Mouse (Mus musculus): ENCODE results near the gene Tmem176a.
"Not testable (repeated sequence)": the region's sequence is repeated elsewhere in the genome, so short reads cannot be mapped to it uniquely, and the experiment has no call there.

Tmem176a gene

GRCm38 (mm10) chr6:48842111-48842842 is 1.6 kb downstream of the Tmem176a start:
- DNase-seq, result peak; percentile 17

- no peak for DNase-seq
Observed at GRCm38 (mm10) chr6:48845086-48845485, 4.4 kb downstream of the Tmem176a start.

DNA sequence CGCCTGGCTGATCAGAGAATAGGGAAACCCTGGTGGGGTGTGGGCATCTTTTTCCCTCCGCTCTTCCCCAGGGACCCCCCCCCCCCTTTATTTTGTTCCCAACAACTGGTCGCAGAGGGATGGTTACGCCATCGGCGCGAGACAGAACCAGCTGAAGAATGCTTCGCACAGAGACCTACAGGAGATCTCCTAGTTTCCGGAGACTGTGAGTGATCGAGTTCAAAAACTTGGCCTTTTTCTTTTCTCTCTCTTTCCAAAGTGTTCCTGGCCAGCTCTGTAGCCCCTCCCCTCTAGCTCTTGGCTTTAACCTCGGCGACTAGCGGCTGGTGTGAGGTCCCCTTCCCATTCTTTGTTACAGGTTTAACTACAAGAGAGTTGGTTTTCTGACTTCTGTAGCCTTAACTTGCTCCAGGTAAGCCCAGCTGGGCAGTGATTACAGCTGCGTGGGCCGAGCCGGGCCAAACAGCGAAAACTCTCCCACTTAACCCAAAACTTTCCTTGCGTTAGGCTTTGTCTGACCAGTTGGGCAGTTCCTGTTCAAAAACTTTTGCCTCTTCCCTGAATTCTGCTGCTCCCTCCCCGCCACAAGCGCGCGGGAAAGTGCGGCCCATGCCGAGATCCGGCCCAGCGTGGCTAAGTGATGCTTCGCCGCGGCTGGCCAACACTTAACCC is 11.2 kb downstream of the Tmem176a start:
- no peak for DNase-seq

DNA sequence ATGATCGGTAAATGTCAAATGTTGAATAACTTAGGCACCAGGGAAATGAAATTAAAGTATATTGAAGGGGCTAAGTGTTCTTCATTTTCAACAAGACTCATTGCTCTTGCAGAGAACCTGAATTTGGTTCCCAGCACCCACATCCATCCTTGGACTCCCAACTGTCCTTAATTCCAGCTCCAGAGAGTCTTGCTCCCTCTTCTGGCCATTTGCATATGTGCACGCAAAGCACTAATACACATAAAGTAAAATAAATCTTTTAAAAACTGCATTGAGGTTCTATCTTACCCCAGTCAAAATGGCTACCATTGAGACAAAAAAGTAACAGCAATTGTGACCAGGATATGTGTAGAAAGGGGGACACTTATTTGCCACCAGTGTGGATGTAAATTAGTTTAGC is 13.4 kb downstream of the Tmem176a start:
- no peak for DNase-seq

DNA sequence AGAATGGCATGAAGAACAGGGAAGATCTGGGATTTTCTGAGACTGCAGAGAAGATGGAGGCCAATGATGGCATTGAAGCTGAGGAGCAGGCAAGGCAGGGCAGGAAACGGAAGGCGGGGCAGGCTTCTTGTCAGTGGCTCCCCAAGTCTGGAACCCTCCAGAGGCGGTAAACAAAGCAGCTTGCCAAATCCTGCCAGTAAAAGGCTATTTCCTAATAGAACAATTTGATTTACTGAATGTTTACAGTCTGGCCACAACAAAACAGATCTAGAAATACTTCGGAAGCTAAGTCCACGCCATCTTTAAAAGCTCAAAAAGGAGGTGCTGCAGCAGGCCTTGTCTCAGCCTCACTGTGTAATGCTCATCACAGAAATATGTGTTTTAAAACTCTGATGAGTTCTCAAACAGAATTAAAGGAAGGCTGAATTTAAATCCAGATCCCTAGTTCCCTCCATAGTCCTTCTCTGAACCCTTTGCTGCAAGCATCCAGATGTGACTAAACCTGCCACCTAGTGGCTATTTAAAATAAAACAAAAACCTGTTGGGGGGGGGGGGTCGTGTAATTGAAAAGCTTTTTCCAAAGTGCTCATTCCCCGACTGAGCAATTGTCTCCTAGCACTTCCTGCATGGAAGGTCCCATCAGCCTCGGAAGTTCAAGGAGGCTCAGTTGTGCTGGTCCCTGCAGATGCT is 17.0 kb downstream of the Tmem176a start:
- no peak for DNase-seq

GRCm38 (mm10) chr6:48860130-48860815 is 19.6 kb downstream of the Tmem176a start:
- DNase-seq, result peak; percentile 70

DNA sequence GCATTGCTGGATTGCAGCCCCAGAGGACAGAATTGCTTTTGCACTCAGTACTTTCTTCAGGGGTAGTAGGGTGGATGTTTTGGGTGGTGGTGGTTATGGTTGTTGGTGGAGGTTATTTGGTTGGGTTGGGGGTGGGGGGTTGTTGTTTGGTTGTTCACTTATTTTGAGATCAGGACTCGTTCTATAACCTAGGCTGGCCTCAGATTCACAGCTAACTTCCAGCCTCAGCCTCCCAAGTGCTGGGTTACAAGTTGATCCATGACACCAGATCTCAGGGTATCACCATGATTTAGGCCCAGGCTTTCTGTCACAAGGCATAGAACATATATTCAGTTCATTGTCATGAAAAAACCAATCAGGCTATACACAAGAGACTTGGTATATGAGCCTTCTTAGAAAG is 20.1 kb downstream of the Tmem176a start:
- DNase-seq, result no peak

- no peak for DNase-seq
Observed at GRCm38 (mm10) chr6:48861616-48862280, 21.0 kb downstream of the Tmem176a start.

GRCm38 (mm10) chr6:48862816-48863215 is 22.1 kb downstream of the Tmem176a start:
- DNase-seq, result no peak

DNA sequence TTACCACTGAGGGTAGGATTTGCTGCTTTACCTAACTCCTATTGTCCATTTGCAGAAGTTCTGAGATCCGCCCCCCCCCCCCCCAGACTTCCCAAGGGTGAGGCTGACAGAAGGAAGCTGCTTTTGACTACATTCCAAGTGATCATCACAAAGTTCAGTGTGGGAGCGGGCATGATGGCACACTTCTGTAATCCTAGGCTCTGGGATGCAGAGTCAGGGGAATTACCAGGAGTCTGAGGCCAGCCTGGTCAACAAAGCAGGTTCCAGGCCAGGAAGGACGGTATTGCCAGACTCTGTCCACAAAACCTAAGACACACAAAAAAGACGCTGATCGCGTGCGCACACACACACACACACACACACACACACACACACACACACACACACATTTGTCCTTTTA is 22.8 kb downstream of the Tmem176a start:
- DNase-seq, result no peak

DNA sequence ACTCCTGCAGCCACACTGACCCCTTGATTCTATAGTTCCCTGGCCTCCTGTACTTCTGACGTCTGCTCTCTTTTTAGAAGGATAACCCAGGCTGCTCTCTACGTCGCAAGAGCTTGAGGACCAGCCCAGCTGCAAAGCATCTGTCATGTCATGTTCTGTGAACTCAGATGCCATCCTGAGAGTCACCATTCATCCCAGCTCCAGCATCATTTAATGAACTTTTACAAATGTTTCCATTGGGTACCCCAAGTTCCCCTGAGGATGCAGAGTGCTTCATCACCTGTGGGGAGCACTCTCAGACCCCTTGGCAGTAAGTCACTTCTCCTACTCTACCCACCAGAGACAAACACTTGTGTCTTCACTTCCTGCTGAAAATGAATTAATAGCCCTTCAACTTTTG is 23.5 kb downstream of the Tmem176a start:
- no peak for DNase-seq

DNA sequence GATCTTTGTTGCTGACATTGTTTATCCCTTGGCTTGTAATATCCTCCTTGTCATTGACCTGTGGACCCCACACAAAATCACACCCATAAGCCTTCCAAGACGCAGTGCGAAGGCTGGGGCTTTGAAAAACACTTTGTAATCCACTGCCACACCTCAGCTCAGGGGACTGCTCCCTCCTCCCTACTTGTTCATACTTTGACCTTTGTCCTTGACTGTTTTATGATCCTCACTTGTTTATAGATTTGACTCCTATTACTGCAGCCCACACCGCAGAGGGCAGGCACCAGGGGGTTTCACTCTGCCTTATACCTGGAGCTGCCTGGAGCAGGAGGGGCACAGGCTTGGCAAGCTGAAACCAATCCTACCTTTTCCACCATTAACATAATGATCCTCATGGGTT is 24.0 kb downstream of the Tmem176a start:
- DNase-seq, result no peak

DNA sequence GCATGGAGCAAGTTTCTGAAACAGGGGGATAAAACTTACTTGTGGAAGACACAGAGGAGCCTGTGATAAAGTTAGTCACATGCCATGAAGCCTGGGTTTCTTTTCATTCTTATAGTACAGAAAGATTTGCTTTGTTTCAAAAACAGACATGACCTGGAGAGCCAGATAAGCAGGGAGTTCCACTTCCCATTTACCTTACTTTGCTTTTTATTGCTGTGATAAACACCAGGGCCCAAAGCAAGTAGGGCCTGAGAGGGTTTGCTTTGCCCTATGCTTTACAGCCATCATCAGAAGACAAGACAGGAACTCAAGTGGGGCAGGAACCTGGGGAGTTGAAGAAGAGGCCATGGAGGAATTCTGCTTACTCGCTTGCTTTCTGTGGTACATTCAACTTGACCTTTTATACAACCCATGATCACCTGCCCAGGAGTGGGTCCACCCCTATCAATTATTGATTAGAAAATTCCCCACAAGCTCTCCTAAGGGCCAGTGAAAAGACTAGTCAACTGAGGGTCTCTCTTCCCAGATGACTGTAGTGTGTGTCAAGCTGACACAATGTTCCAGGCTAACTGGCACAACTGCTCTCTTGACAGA is 24.5 kb downstream of the Tmem176a start:
- no peak for DNase-seq

DNA sequence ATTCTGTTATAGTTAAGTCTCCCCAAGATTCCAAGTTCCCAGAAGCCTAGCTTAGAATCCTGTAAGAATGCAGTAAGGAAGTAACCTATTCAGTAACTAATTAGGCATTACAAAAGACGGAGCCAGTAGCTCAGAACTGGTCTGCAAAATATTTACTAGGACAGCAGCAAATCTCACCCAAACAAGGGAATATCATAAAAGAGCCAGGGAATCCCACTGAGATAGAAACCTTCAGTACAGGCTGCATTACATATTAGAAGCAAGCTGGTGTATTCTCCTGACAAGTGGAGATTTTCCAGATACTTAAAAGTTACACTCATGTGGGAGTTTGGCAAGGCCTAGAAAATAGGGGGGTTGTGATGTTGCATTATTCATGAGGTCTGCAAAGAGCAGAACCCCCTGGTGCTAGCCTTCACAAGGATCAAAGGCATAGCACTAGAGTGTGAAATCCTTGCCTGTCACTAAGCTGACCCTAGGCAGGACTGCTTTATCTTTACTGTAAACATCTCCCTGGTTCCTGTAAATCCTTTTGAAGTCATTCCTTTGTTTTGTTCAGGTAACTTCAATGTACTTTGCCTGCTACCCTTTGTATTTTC is 25.7 kb downstream of the Tmem176a start:
- DNase-seq, result not testable (repeated sequence)

DNA sequence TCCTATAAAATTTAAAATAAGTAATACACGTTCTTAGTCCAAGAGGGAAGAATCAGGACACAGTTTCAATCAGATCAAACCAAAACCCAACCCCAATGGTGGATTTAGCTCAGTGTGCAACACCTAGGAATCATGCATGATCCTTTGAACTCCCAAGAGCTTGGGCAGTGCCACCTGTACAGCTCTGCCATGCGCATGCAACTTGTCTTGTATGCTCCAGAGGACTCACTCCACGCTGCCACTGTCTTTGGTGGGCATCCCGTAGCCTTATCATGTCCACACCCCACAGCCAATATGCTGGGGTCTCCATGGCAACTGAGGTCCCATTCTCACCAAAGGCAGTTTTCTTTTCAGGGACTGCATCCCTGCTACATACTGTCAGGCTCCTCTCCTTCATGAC is 26.4 kb downstream of the Tmem176a start:
- DNase-seq, result no peak

DNA sequence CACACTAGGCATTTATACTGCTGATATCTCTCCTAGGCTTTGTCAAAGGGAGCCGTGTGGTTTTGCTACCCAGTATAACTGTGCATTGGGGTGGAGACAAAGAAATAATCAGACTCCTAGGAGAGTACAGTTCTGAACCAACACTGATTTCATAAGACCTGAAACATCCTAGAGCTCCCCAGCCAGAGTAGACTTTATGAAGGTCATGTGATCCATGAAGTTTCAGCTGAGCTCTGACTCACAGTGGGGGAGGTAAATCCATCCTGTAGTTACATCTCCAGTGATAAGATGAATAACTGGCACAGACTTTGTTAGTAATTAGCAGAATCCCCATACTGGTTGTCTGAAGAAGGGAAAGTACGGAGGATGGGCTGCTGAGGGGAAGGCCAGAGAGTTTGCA is 29.1 kb downstream of the Tmem176a start:
- DNase-seq, result no peak

- DNase-seq, result no peak
Observed at GRCm38 (mm10) chr6:48872596-48872995, 31.9 kb downstream of the Tmem176a start, which contains the start of gene Aoc1. Gene Aoc1, plus strand, starts transcription at chr6:48872896.

DNA sequence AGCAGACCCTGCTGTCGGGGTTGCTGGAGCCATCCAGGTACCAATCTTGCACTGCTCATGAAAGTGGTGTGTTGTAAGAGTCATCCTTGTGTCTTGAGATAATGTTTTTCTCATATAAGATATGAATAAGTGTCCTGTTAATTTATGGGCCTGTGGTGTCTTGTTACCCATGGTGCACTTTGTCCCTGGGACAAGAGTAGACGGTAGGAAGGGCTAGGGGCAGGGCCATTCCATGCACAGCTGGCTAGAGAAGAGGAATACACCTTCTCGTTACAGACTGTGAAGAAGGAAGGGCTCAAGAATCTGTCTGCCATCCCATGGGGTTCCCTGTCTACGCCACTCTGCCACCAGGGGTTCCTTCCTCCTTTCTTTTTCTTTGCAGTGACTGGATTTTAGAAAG is 33.9 kb downstream of the Tmem176a start:
- DNase-seq, result no peak

DNA sequence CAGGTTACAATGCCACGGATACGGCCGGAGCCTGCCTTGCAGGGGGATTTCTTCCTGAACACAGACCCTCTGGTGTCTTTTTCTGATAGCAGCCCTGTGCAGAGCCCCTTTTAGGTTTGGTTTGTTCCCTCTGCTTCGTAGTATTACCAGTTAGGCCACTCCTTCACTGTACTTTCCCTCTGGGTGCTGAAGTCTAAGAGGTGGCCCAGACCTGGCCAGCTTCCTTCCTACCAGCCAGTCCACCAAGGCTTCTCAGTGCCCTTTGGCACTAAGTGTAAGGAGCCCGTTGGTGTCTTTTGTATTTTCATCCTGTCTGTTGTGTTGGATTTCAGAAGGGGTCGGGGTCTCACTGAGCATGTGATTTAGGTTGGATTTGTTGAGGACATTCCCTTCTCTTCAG is 34.8 kb downstream of the Tmem176a start:
- DNase-seq, result no peak

DNA sequence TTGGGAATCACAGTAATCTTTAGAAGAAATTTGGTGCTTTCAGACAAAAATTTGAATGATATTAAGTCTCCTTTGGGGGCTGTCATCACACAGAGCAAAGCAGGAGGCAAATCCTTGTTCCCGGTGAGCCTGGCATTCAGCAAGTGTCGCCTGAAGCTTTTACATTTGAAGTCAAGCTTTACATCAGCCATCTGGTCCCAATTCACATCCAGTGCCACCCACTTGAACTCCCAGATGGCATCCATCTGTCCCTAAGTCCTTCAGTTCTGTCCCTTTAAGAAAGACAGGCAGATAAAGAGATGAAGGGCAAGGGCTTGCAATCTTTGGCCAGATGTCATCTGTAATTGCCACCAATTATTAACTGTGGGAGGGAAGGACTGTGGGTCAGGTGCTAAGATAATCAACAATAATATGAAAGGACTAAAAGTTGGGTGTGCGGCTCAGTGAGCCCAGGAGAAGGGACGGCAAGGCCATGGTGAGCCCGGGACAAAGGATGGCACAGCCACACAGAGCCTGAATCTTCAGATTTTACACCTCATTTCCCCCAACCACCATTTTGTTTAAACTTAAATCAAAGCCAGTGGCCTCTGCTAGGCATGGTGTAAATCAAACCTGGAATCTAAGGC is 35.9 kb downstream of the Tmem176a start:
- no peak for DNase-seq

GRCm38 (mm10) chr6:48894203-48894602 is 53.5 kb downstream of the Tmem176a start:
- DNase-seq, result no peak
